Comparison of ENCODE assay signal across 8 mouse cellular contexts in the genomic region with DNA sequence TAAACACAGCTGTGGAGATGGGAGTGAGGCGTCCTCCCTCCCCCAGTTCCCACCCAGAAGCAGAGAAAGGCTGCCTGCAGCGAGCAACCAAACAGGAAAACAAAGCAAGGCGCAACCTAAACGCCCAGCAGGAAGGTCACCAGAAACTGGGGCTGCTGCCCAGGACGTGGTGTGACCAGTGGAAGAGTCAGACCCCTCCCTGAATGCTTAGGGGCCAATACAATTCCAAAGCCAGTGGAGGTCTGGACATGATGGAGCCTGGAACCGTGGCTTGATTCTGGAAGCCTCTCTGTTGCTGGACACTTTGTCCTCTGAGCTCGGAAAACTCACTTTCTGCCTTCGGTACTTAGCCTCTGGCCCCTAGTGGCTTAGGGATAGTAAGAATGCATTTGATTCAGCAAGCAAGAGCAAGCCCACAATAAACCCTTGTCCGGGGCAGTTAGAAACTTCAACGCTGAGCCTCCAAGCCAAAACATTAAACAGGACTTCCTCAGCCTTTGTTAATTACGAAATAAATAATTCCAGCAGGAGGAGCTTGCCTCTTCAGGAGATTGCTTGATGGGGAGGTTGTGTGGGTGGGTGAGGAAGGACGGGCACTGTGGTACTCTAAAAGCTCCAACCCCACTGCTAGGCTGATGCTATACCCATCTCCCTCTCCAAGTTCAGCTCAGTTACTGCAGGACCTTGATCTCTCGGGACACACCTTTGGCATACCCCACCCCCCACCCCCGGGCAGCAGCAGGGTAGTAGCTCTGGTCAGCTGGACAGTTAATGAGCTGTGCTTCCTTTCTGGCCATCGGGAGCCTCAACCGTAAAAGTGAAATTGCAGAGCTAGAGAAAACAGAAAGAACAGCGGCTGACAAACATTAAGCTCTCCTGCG. TPM values are rescaled to one million over a fixed set of nuclear protein-coding genes. Genes with fewer than 3 reads are reported as not detected.
DNase-seq lines count a peak whose midpoint lies in the region; ATAC-seq and TF ChIP-seq lines count a peak whose summit lies in the region.

No protein-coding gene starts in this region.

- peak; percentile 40 for DNase-seq in adrenal gland, adult 8-10 months
- DNase-seq in forebrain, postnatal 0 days = peak; percentile 4
- DNase-seq in thymus, postnatal 14 days = no peak
- DNase-seq in frontal cortex, adult 2 months (ENCODE audit: extremely low spot score in 1 of 2, low spot score in 1 of 2) = no peak

- no peaks in the 10 kb centered on the region for H3K36me3 ChIP-seq in E14TG2a.4 (ENCODE audit: insufficient read depth, low read length)
- H3K36me3 ChIP-seq in forebrain, postnatal 0 days (ENCODE audit: insufficient read depth) = no peaks in the 10 kb centered on the region
- no peaks in the 10 kb centered on the region for H3K36me3 ChIP-seq in hindbrain, embryonic 12.5 days
- no peaks in the 10 kb centered on the region for H3K36me3 ChIP-seq in limb, embryonic 13.5 days
- no peaks in the 10 kb centered on the region for H3K36me3 ChIP-seq in midbrain, embryonic 15.5 days (replicated peaks)

- no peak for TF ChIP-seq CTCF in E14TG2a.4 (conservative IDR thresholded peaks at IDR 0.05; ENCODE audit: low read length)
- TF ChIP-seq CTCF in forebrain, postnatal 0 days (IDR thresholded peaks at IDR 0.05; ENCODE audit: low read depth) = no peak

- no peak overlapping the region for H3K9ac ChIP-seq in forebrain, postnatal 0 days
- no peak overlapping the region for H3K9ac ChIP-seq in hindbrain, embryonic 12.5 days
- H3K9ac ChIP-seq in limb, embryonic 13.5 days = peak overlapping the region; percentile 36
- H3K9ac ChIP-seq in midbrain, embryonic 15.5 days = no peak overlapping the region

- no peak for ATAC-seq in forebrain, postnatal 0 days
- ATAC-seq in hindbrain, embryonic 12.5 days (ENCODE audit: low FRiP score) = no peak
- 0 out of 2 replicates have a peak, but pooled peaks have one; percentile 29 for ATAC-seq in limb, embryonic 13.5 days (ENCODE audit: low FRiP score, low read depth)
- no peak for ATAC-seq in midbrain, embryonic 15.5 days (replicated peaks)

- no peaks in the 10 kb centered on the region for H3K27me3 ChIP-seq in E14TG2a.4 (ENCODE audit: insufficient read depth, low read length)
- H3K27me3 ChIP-seq in forebrain, postnatal 0 days (ENCODE audit: insufficient read depth, low read length) = no peaks in the 10 kb centered on the region
- H3K27me3 ChIP-seq in hindbrain, embryonic 12.5 days = peaks cover 16% of the 10 kb centered on the region
- H3K27me3 ChIP-seq in limb, embryonic 13.5 days = no peaks in the 10 kb centered on the region
- H3K27me3 ChIP-seq in midbrain, embryonic 15.5 days (replicated peaks) = 0 out of 2 replicates have a peak, but pooled peaks cover 3% of the 10 kb centered on the region

- H3K4me3 ChIP-seq in E14TG2a.4 (replicated peaks; ENCODE audit: low read length) = peak overlapping the region; percentile 43; the same call in 1 of the 2 replicates
- H3K4me3 ChIP-seq in forebrain, postnatal 0 days (ENCODE audit: low read depth, low read length) = no peak overlapping the region
- H3K4me3 ChIP-seq in hindbrain, embryonic 12.5 days = no peak overlapping the region
- 0 out of 2 replicates have a peak overlapping the region, but pooled peaks have one; percentile 1 for H3K4me3 ChIP-seq in limb, embryonic 13.5 days
- H3K4me3 ChIP-seq in midbrain, embryonic 15.5 days = no peak overlapping the region

- H3K4me1 ChIP-seq in E14TG2a.4 (replicated peaks; ENCODE audit: low read depth, low read length) = peaks cover 69% of the 10 kb centered on the region
- H3K4me1 ChIP-seq in forebrain, postnatal 0 days (ENCODE audit: insufficient read depth) = 0 out of 2 replicates have a peak, but pooled peaks cover 8% of the 10 kb centered on the region
- H3K4me1 ChIP-seq in hindbrain, embryonic 12.5 days = peaks cover 17% of the 10 kb centered on the region
- H3K4me1 ChIP-seq in limb, embryonic 13.5 days = peaks cover 30% of the 10 kb centered on the region
- no peaks in the 10 kb centered on the region for H3K4me1 ChIP-seq in midbrain, embryonic 15.5 days

- peaks cover 7% of the 10 kb centered on the region; the same call in 1 of the 2 replicates for H3K9me3 ChIP-seq in E14TG2a.4 (ENCODE audit: low read length)
- no peaks in the 10 kb centered on the region for H3K9me3 ChIP-seq in forebrain, postnatal 0 days (ENCODE audit: low read length)
- H3K9me3 ChIP-seq in hindbrain, embryonic 12.5 days (replicated peaks) = no peaks in the 10 kb centered on the region
- no peaks in the 10 kb centered on the region for H3K9me3 ChIP-seq in limb, embryonic 13.5 days
- H3K9me3 ChIP-seq in midbrain, embryonic 15.5 days = no peaks in the 10 kb centered on the region

- H3K27ac ChIP-seq in forebrain, postnatal 0 days (ENCODE audit: low read depth, low read length) = peak overlapping the region; percentile 47
- peak overlapping the region; percentile 45 for H3K27ac ChIP-seq in hindbrain, embryonic 12.5 days
- H3K27ac ChIP-seq in limb, embryonic 13.5 days = peak overlapping the region; percentile 55
- H3K27ac ChIP-seq in midbrain, embryonic 15.5 days = 0 out of 2 replicates have a peak overlapping the region, but pooled peaks have one; percentile 42

- no peak overlapping the region for H3K4me2 ChIP-seq in forebrain, postnatal 0 days (ENCODE audit: low read depth)
- peak overlapping the region; percentile 24 for H3K4me2 ChIP-seq in hindbrain, embryonic 12.5 days (replicated peaks)
- H3K4me2 ChIP-seq in limb, embryonic 13.5 days (replicated peaks) = peak overlapping the region; percentile 48
- H3K4me2 ChIP-seq in midbrain, embryonic 15.5 days = no peak overlapping the region

- 14% methylated on average over 18 of the region's 18 CpGs for WGBS in forebrain, postnatal 0 days
- 8% methylated on average over 18 of the region's 18 CpGs for WGBS in hindbrain, embryonic 12.5 days
- 4% methylated on average over 18 of the region's 18 CpGs for WGBS in limb, embryonic 13.5 days
- 14% methylated on average over 18 of the region's 18 CpGs for WGBS in midbrain, embryonic 15.5 days

RNA-seq across cellular contexts. Expression of gene Ezh1, which starts 5.0 kb away (rescaled TPM):
- total RNA-seq in adrenal gland, adult 8-10 months (2022) = 10 to 100 TPM; 39.9 to 59.3 (median 47.7) TPM
- total RNA-seq in forebrain, postnatal 0 days (2014; rRNA removed) = 25.6 and 27.7 TPM in 2 replicates
- polyA plus RNA-seq in forebrain, postnatal 0 days (2015; fragmentation: Nextera tagmentation; extraction: Ambion mirVana) = 18.8 and 22.5 TPM in 2 replicates
- polyA plus RNA-seq in hindbrain, embryonic 12.5 days (2016; fragmentation: Nextera tagmentation; extraction: Ambion mirVana) = 17.3 and 18.5 TPM in 2 replicates
- 14.6 and 17.5 TPM in 2 replicates for polyA plus RNA-seq in limb, embryonic 13.5 days (2015; fragmentation: Nextera tagmentation; extraction: Ambion mirVana)
- 27.4 and 30.7 TPM in 2 replicates for polyA plus RNA-seq in midbrain, embryonic 15.5 days (2015; fragmentation: Nextera tagmentation; extraction: Ambion mirVana)
- 44.8 and 50.3 TPM in 2 replicates for polyA plus RNA-seq in frontal cortex, adult 2 months (2012; rRNA removed)

RNA-seq across cellular contexts. Expression of gene Ramp2, which starts 14.6 kb away (rescaled TPM):
- total RNA-seq in adrenal gland, adult 8-10 months (2022) = 10 to 100 TPM; 26.3 to 56.5 (median 40.7) TPM
- total RNA-seq in forebrain, postnatal 0 days (2014; rRNA removed) = 42.9 and 46.0 TPM in 2 replicates
- 93.4 and 102 TPM in 2 replicates for polyA plus RNA-seq in forebrain, postnatal 0 days (2015; fragmentation: Nextera tagmentation; extraction: Ambion mirVana)
- polyA plus RNA-seq in hindbrain, embryonic 12.5 days (2016; fragmentation: Nextera tagmentation; extraction: Ambion mirVana) = 60.1 and 62.2 TPM in 2 replicates
- 72.9 and 74.7 TPM in 2 replicates for polyA plus RNA-seq in limb, embryonic 13.5 days (2015; fragmentation: Nextera tagmentation; extraction: Ambion mirVana)
- polyA plus RNA-seq in midbrain, embryonic 15.5 days (2015; fragmentation: Nextera tagmentation; extraction: Ambion mirVana) = 86.5 and 103 TPM in 2 replicates
- 65.6 and 82.1 TPM in 2 replicates for polyA plus RNA-seq in frontal cortex, adult 2 months (2012; rRNA removed)

RNA-seq across cellular contexts. Expression of gene Vps25, which starts 22.3 kb away (rescaled TPM):
- total RNA-seq in adrenal gland, adult 8-10 months (2022) = 100 to 1,000 TPM; 109 to 120 (median 113) TPM
- 71.7 and 75.8 TPM in 2 replicates for total RNA-seq in forebrain, postnatal 0 days (2014; rRNA removed)
- polyA plus RNA-seq in forebrain, postnatal 0 days (2015; fragmentation: Nextera tagmentation; extraction: Ambion mirVana) = 135 and 138 TPM in 2 replicates
- polyA plus RNA-seq in hindbrain, embryonic 12.5 days (2016; fragmentation: Nextera tagmentation; extraction: Ambion mirVana) = 90.9 and 97.4 TPM in 2 replicates
- 104 and 109 TPM in 2 replicates for polyA plus RNA-seq in limb, embryonic 13.5 days (2015; fragmentation: Nextera tagmentation; extraction: Ambion mirVana)
- polyA plus RNA-seq in midbrain, embryonic 15.5 days (2015; fragmentation: Nextera tagmentation; extraction: Ambion mirVana) = 123 and 124 TPM in 2 replicates
- polyA plus RNA-seq in frontal cortex, adult 2 months (2012; rRNA removed) = 63.8 TPM in 2 replicates

RNA-seq across cellular contexts. Expression of gene Wnk4, which starts 29.1 kb away (rescaled TPM):
- 1 to 10 TPM; 2.8 to 6.7 (median 4.9) TPM for total RNA-seq in adrenal gland, adult 8-10 months (2022)
- 3.2 and 5.4 TPM in 2 replicates for total RNA-seq in forebrain, postnatal 0 days (2014; rRNA removed)
- polyA plus RNA-seq in forebrain, postnatal 0 days (2015; fragmentation: Nextera tagmentation; extraction: Ambion mirVana) = 7.8 and 9.1 TPM in 2 replicates
- 8.5 and 9.5 TPM in 2 replicates for polyA plus RNA-seq in hindbrain, embryonic 12.5 days (2016; fragmentation: Nextera tagmentation; extraction: Ambion mirVana)
- 8.5 and 10.2 TPM in 2 replicates for polyA plus RNA-seq in limb, embryonic 13.5 days (2015; fragmentation: Nextera tagmentation; extraction: Ambion mirVana)
- polyA plus RNA-seq in midbrain, embryonic 15.5 days (2015; fragmentation: Nextera tagmentation; extraction: Ambion mirVana) = 7.7 and 10.7 TPM in 2 replicates
- polyA plus RNA-seq in frontal cortex, adult 2 months (2012; rRNA removed) = 10.8 and 12.5 TPM in 2 replicates

RNA-seq across cellular contexts. Expression of gene Cntd1, which starts 47.6 kb away (rescaled TPM):
- total RNA-seq in adrenal gland, adult 8-10 months (2022) = under 1 TPM; 0.40 to 0.62 (median 0.57) TPM
- total RNA-seq in forebrain, postnatal 0 days (2014; rRNA removed) = 0.10 and 0.15 TPM in 2 replicates
- 0.36 and 0.61 TPM in 2 replicates for polyA plus RNA-seq in forebrain, postnatal 0 days (2015; fragmentation: Nextera tagmentation; extraction: Ambion mirVana)
- polyA plus RNA-seq in hindbrain, embryonic 12.5 days (2016; fragmentation: Nextera tagmentation; extraction: Ambion mirVana) = 1.5 TPM in 2 replicates
- polyA plus RNA-seq in limb, embryonic 13.5 days (2015; fragmentation: Nextera tagmentation; extraction: Ambion mirVana) = 1.7 and 1.9 TPM in 2 replicates
- polyA plus RNA-seq in midbrain, embryonic 15.5 days (2015; fragmentation: Nextera tagmentation; extraction: Ambion mirVana) = 0.93 and 1.3 TPM in 2 replicates
- 0.71 and 0.84 TPM in 2 replicates for polyA plus RNA-seq in frontal cortex, adult 2 months (2012; rRNA removed)

Comparison
In these comparisons a context has a peak if more than half of its experiments do, and no peak if none do; other contexts are left out.
1. H3K4me3 ChIP-seq: peak in E14TG2a.4 (single experiment) and limb, embryonic 13.5 days (single experiment); none in forebrain, postnatal 0 days (single experiment), hindbrain, embryonic 12.5 days (single experiment) and midbrain, embryonic 15.5 days (single experiment).
2. DNase-seq: peak in adrenal gland, adult 8-10 months (single experiment) and forebrain, postnatal 0 days (single experiment); none in thymus, postnatal 14 days (single experiment) and frontal cortex, adult 2 months (0 of 2).
3. H3K4me2 ChIP-seq: peak in hindbrain, embryonic 12.5 days (single experiment) and limb, embryonic 13.5 days (single experiment); none in forebrain, postnatal 0 days (single experiment) and midbrain, embryonic 15.5 days (single experiment).
4. Peak in every context shown above with its lines, with median percentiles within 50 percentile points of each other: H3K27ac ChIP-seq.